In the genomic region with DNA sequence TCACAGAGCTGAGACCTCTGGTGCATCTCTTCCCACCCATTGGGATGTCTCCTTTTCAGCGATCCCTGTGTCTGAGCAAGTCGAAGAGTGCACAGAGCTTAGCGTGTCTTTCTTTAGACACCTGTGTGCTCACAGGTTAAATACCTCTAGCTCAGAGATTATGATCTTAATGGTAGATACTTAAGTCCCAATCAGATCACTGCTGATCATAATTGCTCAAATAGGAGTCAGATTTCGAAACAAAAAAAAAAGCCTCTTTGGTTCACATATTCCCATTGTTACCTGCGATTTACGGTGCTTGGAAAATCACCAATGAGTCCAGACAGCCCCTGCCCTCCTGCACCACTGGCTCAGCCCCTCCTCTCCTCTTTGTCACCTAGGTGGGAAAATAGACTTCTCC, we compare ENCODE assay signal across 24 mouse cellular contexts.
"Had no signal": no experiment of that assay in that cellular context is flagged by ENCODE, and none has a peak within 500 bp of the region (broad histone marks: within the 10 kb centered on the region; RNA-seq: fewer than 3 reads in every experiment).

No protein-coding gene starts in this region.

- H3K27me3 ChIP-seq: heart, embryonic 12.5 days; heart, embryonic 13.5 days; heart, embryonic 15.5 days; hindbrain, embryonic 15.5 days; intestine, embryonic 15.5 days had no signal

- H3K9ac ChIP-seq: heart, embryonic 12.5 days; heart, embryonic 13.5 days; heart, embryonic 15.5 days; hindbrain, embryonic 12.5 days; hindbrain, embryonic 13.5 days; hindbrain, embryonic 14.5 days; hindbrain, embryonic 15.5 days; intestine, embryonic 15.5 days; kidney, embryonic 15.5 days had no signal

- H3K9me3 ChIP-seq: heart, embryonic 10.5 days; heart, embryonic 12.5 days; heart, embryonic 13.5 days; heart, embryonic 15.5 days; hindbrain, embryonic 10.5 days; hindbrain, embryonic 12.5 days; hindbrain, embryonic 13.5 days; hindbrain, embryonic 15.5 days; intestine, embryonic 15.5 days; kidney, embryonic 15.5 days had no signal

- H3K4me3 ChIP-seq: heart, embryonic 10.5 days; heart, embryonic 12.5 days; heart, embryonic 13.5 days; heart, embryonic 15.5 days; hindbrain, embryonic 10.5 days; hindbrain, embryonic 12.5 days; hindbrain, embryonic 13.5 days; hindbrain, embryonic 15.5 days; intestine, embryonic 15.5 days; kidney, embryonic 15.5 days; layer of hippocampus, adult 2 months had no signal

- ATAC-seq: hindbrain, embryonic 16.5 days; hindbrain, postnatal 0 days; inflammation-experienced regulatory T-cells, adult 6 months; intestine, embryonic 15.5 days; intestine, postnatal 0 days had no signal

- DNase-seq: heart, postnatal 10 days; heart, postnatal 14 days; heart, postnatal 36 days; heart, postnatal 4 days; layer of hippocampus, adult 9-11 months; layer of hippocampus, postnatal 36 days had no signal

- H3K4me2 ChIP-seq: heart, embryonic 11.5 days; heart, embryonic 12.5 days; heart, embryonic 13.5 days; heart, embryonic 15.5 days; hindbrain, embryonic 12.5 days; hindbrain, embryonic 13.5 days; hindbrain, embryonic 14.5 days; hindbrain, embryonic 15.5 days; intestine, embryonic 15.5 days; kidney, embryonic 15.5 days had no signal

- H3K36me3 ChIP-seq: heart, embryonic 10.5 days; heart, embryonic 12.5 days; heart, embryonic 15.5 days; hindbrain, embryonic 12.5 days; hindbrain, embryonic 13.5 days; hindbrain, embryonic 15.5 days; intestine, embryonic 15.5 days had no signal

- H3K4me1 ChIP-seq: heart, embryonic 12.5 days had no signal

- H3K27ac ChIP-seq: heart, embryonic 10.5 days; heart, embryonic 13.5 days; heart, embryonic 15.5 days; hindbrain, embryonic 10.5 days; hindbrain, embryonic 12.5 days; hindbrain, embryonic 13.5 days; hindbrain, embryonic 14.5 days; hindbrain, embryonic 15.5 days; hindbrain, postnatal 0 days; intestine, embryonic 15.5 days; kidney, embryonic 15.5 days; kidney, postnatal 0 days; layer of hippocampus, adult 2 months had no signal
